Mouse (Mus musculus): ENCODE measurements around the gene 6430550D23Rik. TPM values are rescaled to one million over a fixed set of nuclear protein-coding genes. Genes with fewer than 3 reads are reported as not detected.
"Not testable (repeated sequence)": the region's sequence is repeated elsewhere in the genome, so short reads cannot be mapped to it uniquely, and the experiment has no call there.

The 6430550D23Rik gene
- polyA plus RNA-seq, 1 experiment from 2014 or later = 1.3 TPM

DNA sequence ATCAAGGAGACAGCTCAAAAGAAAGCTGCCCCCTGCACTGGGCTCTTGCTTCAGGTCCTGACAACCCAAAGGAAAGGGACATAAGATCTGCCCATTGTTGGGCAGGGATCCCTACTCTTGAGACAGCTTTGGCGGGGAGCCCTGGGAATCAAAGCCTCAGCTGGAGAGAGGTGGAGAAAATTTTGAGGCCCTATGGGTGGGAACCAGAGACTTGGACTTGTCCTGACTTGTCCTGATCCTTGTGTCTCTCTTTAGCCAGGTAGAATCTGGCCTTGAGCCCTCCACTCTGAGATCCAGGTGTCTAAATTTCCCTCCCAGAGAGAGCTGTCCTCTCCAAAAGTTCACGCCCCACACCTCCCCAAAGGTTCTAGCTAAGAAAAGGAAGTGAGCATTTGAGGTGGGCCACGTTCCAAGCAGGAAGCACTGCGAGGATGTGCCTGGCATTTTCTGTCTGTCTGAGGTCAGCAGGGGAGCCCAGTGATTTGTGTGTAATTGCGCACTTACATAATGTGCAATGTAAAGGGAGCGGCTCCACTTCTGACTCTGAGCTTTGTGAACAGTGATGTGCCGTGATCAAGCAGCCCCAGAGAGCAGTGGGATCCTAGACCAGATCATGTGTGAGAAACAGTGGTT is 67.8 kb downstream of the 6430550D23Rik start:
- WGBS (ENCODE audit: insufficient replicate concordance) = 63% methylated on average over 7 of the region's 7 CpGs
- Histone ChIP-seq H3K4me1 (replicated peaks) (no peaks in the 10 kb centered on the region), H3K9me3 (replicated peaks) (no peaks in the 10 kb centered on the region), H3K4me2 (no peak overlapping the region), H3K27ac (no peak overlapping the region), H3K4me3 (replicated peaks) (no peak overlapping the region), H3K27me3 (no peaks in the 10 kb centered on the region), H3K36me3 (no peaks in the 10 kb centered on the region), H3K9ac (no peak overlapping the region)
- no peak for DNase-seq
- ATAC-seq (ENCODE audit: low read depth) = no peak

DNA sequence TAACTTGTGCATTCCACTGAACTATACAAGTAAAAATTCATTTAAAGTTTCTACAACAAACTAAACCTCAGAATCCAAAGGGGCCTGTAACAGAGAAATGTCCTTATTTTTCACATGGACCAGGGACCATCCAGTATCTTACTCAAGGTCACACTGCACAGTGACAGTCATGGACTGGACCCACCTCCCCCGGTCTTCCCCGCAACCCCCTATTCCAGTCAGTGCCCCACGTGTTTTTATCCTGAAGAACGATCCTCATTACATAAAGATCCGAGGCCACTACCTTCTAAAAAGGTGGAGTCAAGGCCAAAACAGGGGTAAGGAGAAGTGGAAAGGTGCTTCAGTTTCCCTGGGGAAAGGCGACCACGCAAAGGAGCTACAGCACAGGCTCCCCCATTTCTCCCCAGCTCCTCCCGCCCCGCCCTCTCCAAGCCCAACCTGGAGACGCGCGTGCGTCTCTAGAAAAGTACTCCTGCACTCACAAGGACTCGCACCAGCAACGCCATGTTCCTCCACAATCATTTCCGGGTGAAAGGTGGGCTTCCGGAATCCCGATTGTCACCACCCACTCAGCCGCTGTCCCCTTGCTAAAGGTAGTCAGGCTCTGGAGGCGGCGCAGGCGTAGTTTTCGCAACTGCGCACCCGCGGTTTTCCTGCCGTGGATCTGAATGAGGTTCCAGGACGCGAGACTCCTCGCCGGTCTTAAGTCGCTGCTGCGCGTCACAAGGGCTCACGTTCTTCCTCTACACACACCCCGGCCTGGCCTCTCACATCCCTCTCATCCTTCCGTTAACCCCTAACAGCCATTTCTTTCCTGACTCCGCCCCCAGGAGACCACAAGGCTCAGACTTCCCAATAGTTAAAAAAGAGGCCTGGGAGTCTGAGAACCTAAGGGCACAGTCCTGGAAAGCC is 78.0 kb downstream of the 6430550D23Rik start, which contains the start of gene Uqcc1:
Gene Uqcc1, minus strand, starts transcription at position 780 of the 912 bp plus-strand sequence.
- Histone ChIP-seq H3K36me3 (peaks cover 3% of the 10 kb centered on the region; the same call in 1 of the 2 replicates), H3K9me3 (replicated peaks) (no peaks in the 10 kb centered on the region), H3K4me1 (replicated peaks) (peaks cover 32% of the 10 kb centered on the region), H3K4me3 (replicated peaks) (peak within 1 kb of the TSS; percentile 75), H3K27me3 (no peaks in the 10 kb centered on the region), H3K9ac (peak within 1 kb of the TSS; percentile 78), H3K27ac (peak within 1 kb of the TSS; percentile 81), H3K4me2 (peak within 1 kb of the TSS; percentile 80)
- whole genome bisulfite sequencing (ENCODE audit: insufficient replicate concordance) = under 1% methylated on average over 38 of the region's 38 CpGs
- ATAC-seq (ENCODE audit: low read depth) (peak; percentile 91), DNase-seq (peak; percentile 89)

DNA sequence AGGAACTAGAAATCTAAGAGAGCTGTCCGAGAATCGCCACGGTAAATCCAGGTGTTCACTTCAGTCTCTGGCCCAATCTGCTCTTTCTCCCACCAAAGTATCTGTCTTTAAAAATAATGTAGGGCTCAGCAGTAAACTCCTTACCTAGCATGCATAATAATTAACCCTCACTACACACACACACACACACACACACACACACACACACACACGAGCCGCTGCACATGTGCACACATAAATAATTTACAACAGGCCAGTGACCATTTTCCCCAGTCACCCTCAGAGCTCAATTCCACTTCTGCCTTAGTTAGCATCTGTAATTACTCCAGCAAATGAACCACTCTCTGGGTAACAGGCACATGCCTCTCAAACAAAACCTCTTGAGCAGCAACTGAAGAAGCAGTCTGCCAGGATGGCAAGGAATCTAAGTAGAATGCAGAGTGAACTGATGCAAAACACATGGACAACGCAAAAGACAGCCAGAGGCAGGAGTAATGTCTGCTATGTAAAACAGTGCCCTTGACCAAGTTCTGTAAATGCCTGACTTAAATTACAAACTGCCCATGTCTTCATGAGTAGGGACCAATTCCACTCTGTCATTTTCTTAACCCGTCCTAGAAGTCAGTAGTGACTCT is 78.9 kb downstream of the 6430550D23Rik start:
- no peak for ATAC-seq (ENCODE audit: low read depth)
- Histone ChIP-seq H3K27ac (no peak overlapping the region), H3K4me2 (peak overlapping the region; percentile 80), H3K9me3 (replicated peaks) (no peaks in the 10 kb centered on the region), H3K9ac (peak overlapping the region; percentile 78), H3K27me3 (no peaks in the 10 kb centered on the region), H3K36me3 (peaks cover 12% of the 10 kb centered on the region; the same call in 1 of the 2 replicates), H3K4me1 (replicated peaks) (peaks cover 32% of the 10 kb centered on the region), H3K4me3 (replicated peaks) (peak overlapping the region; percentile 75)
- no peak for DNase-seq
- WGBS (ENCODE audit: insufficient replicate concordance) = 53% methylated on average over 7 of the region's 7 CpGs

DNA sequence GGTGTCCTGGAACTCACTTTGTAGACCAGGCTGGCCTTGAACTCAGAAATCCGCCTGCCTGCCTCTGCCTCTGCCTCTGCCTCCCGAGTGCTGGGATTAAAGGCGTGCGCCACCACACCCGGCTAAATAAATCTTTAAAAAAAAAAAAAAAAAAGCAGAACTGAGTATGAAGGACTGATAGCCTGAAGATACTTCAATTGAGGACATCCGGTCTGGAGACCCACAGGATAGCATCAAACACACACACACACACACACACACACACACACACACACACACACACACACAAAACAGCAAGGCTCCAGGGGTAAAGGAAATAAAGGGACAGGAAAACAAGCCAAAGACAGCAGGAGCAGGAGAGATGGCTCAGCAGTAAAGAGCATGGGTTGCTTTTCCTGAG is 82.6 kb downstream of the 6430550D23Rik start:
- H3K9ac ChIP-seq; H3K27ac ChIP-seq; H3K27me3 ChIP-seq; H3K4me2 ChIP-seq; H3K9me3 ChIP-seq (replicated peaks); DNase-seq; ATAC-seq (ENCODE audit: low read depth); H3K4me3 ChIP-seq (replicated peaks): not testable (repeated sequence)
- Histone ChIP-seq H3K4me1 (replicated peaks) (peaks cover 23% of the 10 kb centered on the region), H3K36me3 (peaks cover 20% of the 10 kb centered on the region)
- 56% methylated on average over 6 of the region's 6 CpGs for WGBS (ENCODE audit: insufficient replicate concordance)

Other genes starting within 250 kb of the 6430550D23Rik start
- not detected in 2 replicates for gene Mmp24, start 232.6 kb downstream of the 6430550D23Rik start, polyA plus RNA-seq (2015; fragmentation: Nextera tagmentation; extraction: Ambion mirVana)
- 5.5 and 5.7 TPM in 2 replicates for gene BC029722, start 188.6 kb downstream of the 6430550D23Rik start, polyA plus RNA-seq (2015; fragmentation: Nextera tagmentation; extraction: Ambion mirVana)
- 179 and 182 TPM in 2 replicates for gene Eif6, start 181.1 kb downstream of the 6430550D23Rik start, polyA plus RNA-seq (2015; fragmentation: Nextera tagmentation; extraction: Ambion mirVana)
- 0.10 and 0.12 TPM in 2 replicates for gene Fam83c, start 173.1 kb downstream of the 6430550D23Rik start, polyA plus RNA-seq (2015; fragmentation: Nextera tagmentation; extraction: Ambion mirVana)
- gene Uqcc1, start 77.7 kb downstream of the 6430550D23Rik start, polyA plus RNA-seq (2015; fragmentation: Nextera tagmentation; extraction: Ambion mirVana) = 49.5 and 52.3 TPM in 2 replicates
- gene Gm15557, start 67.2 kb downstream of the 6430550D23Rik start, polyA plus RNA-seq (2015; fragmentation: Nextera tagmentation; extraction: Ambion mirVana) = not detected in 2 replicates
- gene Gdf5, start 62.6 kb downstream of the 6430550D23Rik start, polyA plus RNA-seq (2015; fragmentation: Nextera tagmentation; extraction: Ambion mirVana) = 0.12 TPM in 1 of 2 replicates, not detected in the other
- 10.7 and 13.6 TPM in 2 replicates for gene Cep250, start 51.5 kb downstream of the 6430550D23Rik start, polyA plus RNA-seq (2015; fragmentation: Nextera tagmentation; extraction: Ambion mirVana)
- 90.8 and 96.9 TPM in 2 replicates for gene Ergic3, start 68 bp upstream of the 6430550D23Rik start, polyA plus RNA-seq (2015; fragmentation: Nextera tagmentation; extraction: Ambion mirVana)
- gene Fer1l4, start 45.0 kb upstream of the 6430550D23Rik start, polyA plus RNA-seq (2015; fragmentation: Nextera tagmentation; extraction: Ambion mirVana) = 0.06 TPM in 1 of 2 replicates, not detected in the other
- 1.6 and 2.4 TPM in 2 replicates for gene Spag4, start 57.2 kb upstream of the 6430550D23Rik start, polyA plus RNA-seq (2015; fragmentation: Nextera tagmentation; extraction: Ambion mirVana)
- gene Cpne1, start 104.0 kb upstream of the 6430550D23Rik start, polyA plus RNA-seq (2015; fragmentation: Nextera tagmentation; extraction: Ambion mirVana) = 26.9 and 31.8 TPM in 2 replicates
- 10.0 and 14.5 TPM in 2 replicates for gene Rbm12, start 104.0 kb upstream of the 6430550D23Rik start, polyA plus RNA-seq (2015; fragmentation: Nextera tagmentation; extraction: Ambion mirVana)
- 7.4 and 8.8 TPM in 2 replicates for gene Gm28036, start 119.1 kb upstream of the 6430550D23Rik start, polyA plus RNA-seq (2015; fragmentation: Nextera tagmentation; extraction: Ambion mirVana)
- gene Romo1, start 136.1 kb upstream of the 6430550D23Rik start, polyA plus RNA-seq (2015; fragmentation: Nextera tagmentation; extraction: Ambion mirVana) = 254 and 270 TPM in 2 replicates
- gene Nfs1, start 136.2 kb upstream of the 6430550D23Rik start, polyA plus RNA-seq (2015; fragmentation: Nextera tagmentation; extraction: Ambion mirVana) = 65.0 and 70.9 TPM in 2 replicates
- 276 and 316 TPM in 2 replicates for gene Rbm39, start 172.3 kb upstream of the 6430550D23Rik start, polyA plus RNA-seq (2015; fragmentation: Nextera tagmentation; extraction: Ambion mirVana)
- gene Phf20, start 188.5 kb upstream of the 6430550D23Rik start, polyA plus RNA-seq (2015; fragmentation: Nextera tagmentation; extraction: Ambion mirVana) = 16.5 and 19.8 TPM in 2 replicates